In the genomic region with DNA sequence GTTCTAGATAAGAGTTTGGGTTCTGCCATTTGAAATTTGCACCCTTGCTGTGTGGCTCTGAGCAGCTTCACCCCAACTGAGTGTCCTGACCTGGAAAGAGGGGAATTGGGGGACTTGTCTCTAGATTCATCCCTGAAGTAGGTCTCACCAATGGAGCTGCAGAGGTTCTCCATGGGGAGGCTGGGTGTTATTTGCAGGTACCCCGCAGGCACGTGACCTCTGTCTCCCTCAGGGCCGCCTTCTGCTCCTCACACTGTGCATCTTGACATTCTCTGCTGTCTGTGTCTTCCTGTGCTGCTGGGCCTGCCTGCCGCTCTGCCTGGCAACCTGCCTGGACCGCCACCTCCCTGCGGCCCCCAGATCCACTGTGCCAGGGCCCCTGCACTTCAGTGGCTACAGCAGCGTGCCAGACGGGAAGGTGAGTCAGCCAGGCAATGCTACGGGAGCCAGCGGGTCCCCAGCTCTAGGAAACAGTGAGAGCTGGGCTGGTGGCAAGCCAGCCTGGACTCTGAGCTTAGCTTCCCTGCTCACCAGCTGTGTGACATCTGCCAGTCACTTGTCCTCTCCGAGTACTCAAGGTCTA, we compare ENCODE assay signal across 8 mouse cellular contexts. TPM values are rescaled to one million over a fixed set of nuclear protein-coding genes. Genes with fewer than 3 reads are reported as not detected.
DNase-seq lines count a peak whose midpoint lies in the region; ATAC-seq and TF ChIP-seq lines count a peak whose summit lies in the region.

No protein-coding gene starts in this region.

- no peaks in the 10 kb centered on the region for H3K27me3 ChIP-seq in cerebellum, adult 2 months (ENCODE audit: control insufficient read depth, insufficient read depth, low read length)

- peak; percentile 63 to 80 for DNase-seq in left cerebral cortex, adult 18-20 months (ENCODE audit: low spot score in 2 of 2)
- no peak for DNase-seq in left cerebral cortex, adult 9 months (ENCODE audit: low spot score in 2 of 2)
- peak; percentile 88 for DNase-seq in MN1 (ENCODE audit: low spot score)
- peak; percentile 91 to 95 for DNase-seq in cerebellum, adult 2 months
- DNase-seq in heart, postnatal 4 days: peak; percentile 76
- no peak for DNase-seq in T-cell, adult 2 months (ENCODE audit: low spot score)
- DNase-seq in spleen, postnatal 36 days (ENCODE audit: low spot score in 2 of 2): no peak

- peak overlapping the region; percentile 76 for H3K4me3 ChIP-seq in cerebellum, adult 2 months (replicated peaks; ENCODE audit: insufficient read depth, low read depth, low read length)

- no peak for TF ChIP-seq CTCF in cerebellum, adult 2 months (IDR thresholded peaks at IDR 0.05; ENCODE audit: borderline replicate concordance, insufficient read depth, low read depth, low read length)

- no peak for ATAC-seq in CD4-positive, CD25-positive, alpha-beta regulatory T cell, adult 4 months

- 7% methylated on average over 11 of the region's 11 CpGs for WGBS in cerebellum, adult 2 months

- peaks cover 24% of the 10 kb centered on the region; the same call in 1 of the 2 replicates for H3K4me1 ChIP-seq in cerebellum, adult 2 months (ENCODE audit: control insufficient read depth, insufficient read depth, low read length)

- 0 out of 2 replicates have a peak, but pooled peaks have one; percentile 17 for TF ChIP-seq POLR2A in cerebellum, adult 2 months (IDR thresholded peaks at IDR 0.05; ENCODE audit: borderline replicate concordance, insufficient read depth, low read length)

- peak overlapping the region; percentile 95 for H3K27ac ChIP-seq in cerebellum, adult 2 months (ENCODE audit: insufficient read depth, low read length)

RNA-seq across cellular contexts. Expression of gene St6galnac4, which starts 2.4 kb away (rescaled TPM):
- total RNA-seq in left cerebral cortex, adult 18-20 months (2021): 10 to 100 TPM; 40.6 TPM
- polyA plus RNA-seq in cerebellum, adult 2 months (2012; rRNA removed): 91.4 and 101 TPM in 2 replicates
- 10 to 100 TPM; 31.6 to 38.6 TPM for total RNA-seq in heart, postnatal 4 days (2021)
- 10 to 100 TPM; 25.2 to 38.6 TPM for polyA plus RNA-seq in CD4-positive, CD25-positive, alpha-beta regulatory T cell, adult 4 months (2017; shearing (Covaris generic))

RNA-seq across cellular contexts. Expression of gene St6galnac6, which starts 10.2 kb away (rescaled TPM):
- 100 to 1,000 TPM; 113 to 130 TPM for total RNA-seq in left cerebral cortex, adult 18-20 months (2021)
- 89.5 TPM in 2 replicates for polyA plus RNA-seq in cerebellum, adult 2 months (2012; rRNA removed)
- 10 to 100 TPM; 77.5 to 82.7 TPM for total RNA-seq in heart, postnatal 4 days (2021)
- 1 to 10 TPM; 3.1 to 4.7 TPM for polyA plus RNA-seq in CD4-positive, CD25-positive, alpha-beta regulatory T cell, adult 4 months (2017; shearing (Covaris generic))

RNA-seq across cellular contexts. Expression of gene 9430097D07Rik, which starts 13.8 kb away (rescaled TPM):
- under 1 TPM; 0.79 to 0.82 TPM for total RNA-seq in left cerebral cortex, adult 18-20 months (2021)
- polyA plus RNA-seq in cerebellum, adult 2 months (2012; rRNA removed): 0.59 and 0.60 TPM in 2 replicates
- not detected for total RNA-seq in heart, postnatal 4 days (2021)
- polyA plus RNA-seq in CD4-positive, CD25-positive, alpha-beta regulatory T cell, adult 4 months (2017; shearing (Covaris generic)): not detected

RNA-seq across cellular contexts. Expression of gene Pip5kl1, which starts 14.7 kb away (rescaled TPM):
- 10 to 100 TPM in 1 of 2 experiments, 1 to 10 TPM in 1; 8.6 to 10.3 TPM for total RNA-seq in left cerebral cortex, adult 18-20 months (2021)
- 25.2 and 28.4 TPM in 2 replicates for polyA plus RNA-seq in cerebellum, adult 2 months (2012; rRNA removed)
- under 1 TPM in 1 of 2 experiments, not detected in 1; 0.26 TPM for total RNA-seq in heart, postnatal 4 days (2021)
- not detected for polyA plus RNA-seq in CD4-positive, CD25-positive, alpha-beta regulatory T cell, adult 4 months (2017; shearing (Covaris generic))

RNA-seq across cellular contexts. Expression of gene Dpm2, which starts 18.6 kb away (rescaled TPM):
- total RNA-seq in left cerebral cortex, adult 18-20 months (2021): 10 to 100 TPM; 71.4 to 77.1 TPM
- 131 and 137 TPM in 2 replicates for polyA plus RNA-seq in cerebellum, adult 2 months (2012; rRNA removed)
- 10 to 100 TPM; 32.5 to 34.4 TPM for total RNA-seq in heart, postnatal 4 days (2021)
- polyA plus RNA-seq in CD4-positive, CD25-positive, alpha-beta regulatory T cell, adult 4 months (2017; shearing (Covaris generic)): 100 to 1,000 TPM; 131 to 166 TPM

Comparison
In these comparisons a context has a peak if more than half of its experiments do, and no peak if none do; other contexts are left out.
1. DNase-seq: peak in left cerebral cortex, adult 18-20 months (2 of 2), MN1 (single experiment), cerebellum, adult 2 months (2 of 2) and heart, postnatal 4 days (single experiment); none in left cerebral cortex, adult 9 months (0 of 2), T-cell, adult 2 months (single experiment) and spleen, postnatal 36 days (0 of 2).